Mouse (Mus musculus): ENCODE measurements around the gene Hs2st1.

DNA sequence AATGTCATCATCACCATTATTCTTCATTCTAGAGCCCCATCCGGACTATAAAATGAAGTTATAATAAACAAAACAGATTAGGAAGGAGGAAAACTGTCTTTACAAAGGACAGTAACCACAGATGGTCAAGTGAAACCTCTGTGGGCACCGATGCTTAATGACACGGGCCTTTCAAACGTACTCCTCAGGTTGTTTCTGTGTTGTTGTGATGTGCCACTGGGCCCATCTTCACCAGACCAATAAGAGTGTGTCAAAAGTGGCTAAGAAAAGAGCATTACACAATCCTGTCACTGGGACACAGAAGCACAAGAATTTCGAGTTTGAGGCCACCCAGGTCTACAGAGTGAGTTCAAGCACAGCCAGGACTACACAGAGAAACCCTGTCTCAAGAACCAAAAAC is 95.3 kb downstream of the Hs2st1 start:
- TF ChIP-seq GATA1 (IDR thresholded peaks at IDR 0.05; ENCODE audit: low read length) (no peak), TAL1 (IDR thresholded peaks at IDR 0.05; ENCODE audit: low read length) (no peak)

Measured in erythroblast, embryonic 14.5 days (primary cell).